Mouse (Mus musculus) urinary bladder, postnatal 36 days (tissue): Measurements from ENCODE around the gene Dnajc9.
A peak's percentile ranks its signal among the peaks of the same experiment; 100 is the strongest.

Experiments used
- DNase-seq, 2 experiments: peaks; one replicate each; pipeline ENCODE4 v3.0.0; 2022; ENCODE audit warnings: low spot score in 2 of 2, mixed read lengths in 1 of 2

Gene Dnajc9

GRCm38 (mm10) chr14:20363230-20363629 lies 25.5 kb downstream of the Dnajc9 start:
- no peak for DNase-seq

DNA sequence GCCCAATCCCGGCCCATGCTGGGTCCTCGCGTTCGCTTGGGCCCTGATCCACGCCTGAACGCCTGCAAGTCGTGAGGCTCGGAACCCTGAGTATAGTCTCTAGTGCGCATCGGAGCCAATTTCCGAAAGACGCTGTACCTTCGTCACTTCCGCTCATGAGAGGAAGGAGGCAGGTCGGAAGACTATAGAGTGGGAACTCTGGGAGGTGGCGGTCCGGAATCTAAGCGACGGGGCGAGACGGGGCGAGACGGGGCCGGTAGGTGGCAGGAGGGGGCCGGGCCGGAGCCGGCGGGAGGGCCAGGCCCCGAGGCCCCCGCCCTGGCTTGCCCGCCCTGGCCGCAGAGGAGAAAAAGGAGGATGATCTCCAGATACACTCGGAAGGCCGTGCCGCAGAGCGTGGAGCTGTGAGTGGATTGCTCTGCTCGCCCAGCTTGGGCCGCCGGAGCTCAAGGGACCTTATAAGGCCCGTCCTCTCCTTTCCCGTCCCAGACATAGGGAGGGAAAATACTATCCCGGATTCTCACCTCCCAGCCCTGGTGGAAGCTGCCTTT lies 40.6 kb downstream of the Dnajc9 start, which contains the start of the genes Ecd and Fam149b:
Gene Ecd, minus strand, starts transcription at position 131 of the 551 bp plus-strand sequence.
Gene Fam149b, plus strand, starts transcription at position 172 of the 551 bp plus-strand sequence.
- DNase-seq = peak; percentile 90 to 92

DNA sequence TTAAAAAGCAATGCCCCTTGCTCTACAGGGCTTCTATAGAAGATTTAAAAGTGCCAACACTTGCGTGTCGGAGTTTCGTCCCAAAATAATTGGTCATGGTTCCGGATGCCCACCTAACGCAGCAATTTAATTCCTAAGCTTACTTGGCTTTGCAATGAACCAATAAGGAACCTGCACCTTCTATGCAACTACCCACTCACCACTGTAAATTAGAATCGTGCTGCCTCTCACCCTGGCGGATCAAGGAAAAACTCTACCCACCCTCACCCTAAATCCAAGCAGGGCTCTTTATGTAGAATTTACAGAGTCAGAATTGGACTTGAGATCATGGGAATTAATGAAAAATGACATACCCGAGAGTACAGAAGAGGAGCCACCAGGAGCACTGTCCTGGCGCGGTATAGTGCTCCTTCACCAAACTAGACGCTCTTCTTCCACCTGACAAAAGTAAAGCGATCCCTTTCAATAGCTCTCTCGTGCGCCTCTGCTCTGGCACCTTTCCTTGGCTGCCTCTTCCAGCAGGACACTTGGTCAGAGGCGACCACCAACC lies 41.2 kb downstream of the Dnajc9 start:
- DNase-seq = no peak

- no peak for DNase-seq
These were observed 42.8 kb downstream of the Dnajc9 start for GRCm38 (mm10) chr14:20345885-20346284.

DNA sequence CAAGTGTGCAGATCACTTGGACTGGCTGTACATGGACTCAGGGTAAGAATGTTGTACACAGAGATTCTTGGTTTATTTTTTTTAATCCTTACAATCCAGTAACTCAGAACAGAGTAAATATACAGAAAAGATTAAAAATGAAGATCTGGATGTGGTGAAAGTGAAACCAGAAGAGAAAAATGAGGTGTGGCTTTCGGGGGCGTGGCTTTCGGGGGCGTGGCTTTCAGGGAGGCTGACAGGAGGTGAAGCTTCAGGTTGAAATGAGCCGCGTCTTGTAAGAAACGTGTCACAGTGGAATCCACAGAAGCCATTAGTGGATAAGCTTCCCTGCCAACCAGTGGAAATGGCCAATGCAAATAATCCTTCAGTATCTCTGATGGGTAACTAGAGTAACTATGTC lies 47.8 kb downstream of the Dnajc9 start:
- no peak for DNase-seq

- no peak for DNase-seq
These were observed 48.6 kb downstream of the Dnajc9 start for GRCm38 (mm10) chr14:20340149-20340548.

GRCm38 (mm10) chr14:20339415-20339814 lies 49.3 kb downstream of the Dnajc9 start:
- DNase-seq = no peak
